Mouse (Mus musculus): Measurements from ENCODE around the gene Rusc2.

DNA sequence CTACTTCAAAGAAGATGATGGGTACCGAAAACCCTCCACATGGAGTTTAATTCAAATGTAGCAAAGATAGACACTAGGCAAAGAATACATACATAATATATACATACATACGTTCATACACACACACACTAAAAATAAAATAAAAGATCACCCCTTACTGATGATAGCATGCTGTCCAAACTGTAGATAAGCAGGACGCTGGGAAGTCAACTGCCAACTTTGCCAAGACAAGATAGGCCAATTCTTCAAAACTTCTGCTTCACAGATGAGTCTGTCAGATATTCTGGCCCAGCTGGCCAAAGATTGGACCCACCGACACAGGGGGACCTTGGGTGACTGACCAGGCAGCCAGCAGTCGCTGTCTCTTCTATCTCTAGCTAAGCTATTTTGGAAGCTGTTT, 81.3 kb downstream of the Rusc2 start:
- TF ChIP-seq POLR2A (IDR thresholded peaks at IDR 0.05; ENCODE audit: insufficient read depth, low read depth, low read length): no peak
- no peak for TF ChIP-seq CTCF (IDR thresholded peaks at IDR 0.05; ENCODE audit: insufficient read depth, low read depth, low read length)

Measured in olfactory bulb, adult 2 months (tissue).